8 mouse cellular contexts compared by ENCODE assay signal in the genomic region with DNA sequence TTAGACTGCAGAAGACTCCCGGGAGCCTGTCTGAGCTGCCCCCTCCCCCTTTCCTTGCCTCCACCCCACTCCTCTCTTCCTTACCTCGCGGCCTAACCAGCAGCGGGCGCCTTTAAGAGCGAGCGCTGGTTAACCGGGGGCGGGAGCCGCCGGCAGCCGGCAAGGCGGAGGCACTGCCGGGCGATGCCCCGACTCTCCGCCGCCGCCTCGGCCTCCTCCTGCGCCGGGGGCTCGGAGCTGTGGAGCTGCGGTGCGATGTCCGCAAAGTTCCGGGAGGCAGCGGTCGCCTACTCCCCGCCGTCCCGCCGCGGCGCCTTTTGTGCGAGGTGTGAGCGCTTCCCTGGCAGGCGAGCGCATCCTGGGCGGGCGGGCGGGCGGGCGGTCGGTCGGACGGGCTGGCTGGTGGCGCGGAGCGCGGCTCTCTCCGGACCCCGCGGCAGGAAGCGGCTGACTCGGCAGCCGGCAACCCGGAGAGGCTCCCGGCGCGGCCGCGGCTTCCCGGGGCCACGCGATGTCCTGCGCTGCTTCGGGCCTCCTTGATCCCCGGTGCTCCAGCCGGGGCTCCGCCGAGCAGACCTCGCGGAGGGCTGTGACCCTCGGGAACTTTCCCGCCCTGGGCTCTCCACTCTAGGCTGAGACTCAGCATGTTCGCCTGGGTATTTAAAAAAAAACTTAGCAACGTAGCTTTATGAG. TPM values are rescaled to one million over a fixed set of nuclear protein-coding genes. Genes with fewer than 3 reads are reported as not detected.
A peak's percentile ranks its signal among the peaks of the same experiment; 100 is the strongest.
DNase-seq lines count a peak whose midpoint lies in the region; ATAC-seq and TF ChIP-seq lines count a peak whose summit lies in the region.

A gene (plus strand): TSS at position 109 of the 693 bp plus-strand sequence.

- H3K9me3 ChIP-seq in lung, embryonic 14.5 days (ENCODE audit: low read depth, low read length), result no peaks in the 10 kb centered on the region

- peak within 1 kb of the TSS; percentile 66 for H3K4me3 ChIP-seq in lung, embryonic 14.5 days (ENCODE audit: low read depth, low read length)

- DNase-seq in MN1 (ENCODE audit: low spot score), result peak; percentile 58
- peak; percentile 67 for DNase-seq in cerebellum, adult 9-10 months
- DNase-seq in frontal cortex, adult 2 months (ENCODE audit: extremely low spot score in 1 of 2, low spot score in 1 of 2), result peak; percentile 42 to 79
- peak; percentile 69 for DNase-seq in layer of hippocampus, adult 9-11 months
- DNase-seq in lung, embryonic 14.5 days, result peak; percentile 87
- peak; percentile 71 for DNase-seq in ovary, postnatal 14 days (ENCODE audit: low spot score)
- DNase-seq in urinary bladder, adult 18-20 months (ENCODE audit: low spot score in 2 of 2), result peak; percentile 36 to 66

- peak; percentile 30; the same call in 1 of the 2 replicates for TF ChIP-seq CTCF in lung, embryonic 14.5 days (IDR thresholded peaks at IDR 0.05; ENCODE audit: low read depth)

- no peaks in the 10 kb centered on the region for H3K36me3 ChIP-seq in lung, embryonic 14.5 days (ENCODE audit: insufficient read depth)

- under 1% methylated on average over 58 of the region's 78 CpGs for WGBS in lung, embryonic 14.5 days

- H3K4me1 ChIP-seq in lung, embryonic 14.5 days (ENCODE audit: insufficient read depth), result peaks cover 4% of the 10 kb centered on the region; the same call in 1 of the 2 replicates

- peak within 1 kb of the TSS; percentile 55 for H3K4me2 ChIP-seq in lung, embryonic 14.5 days

- peak; percentile 71 to 77 for ATAC-seq in hematopoietic stem cell, adult 5-6 weeks (replicated peaks in 1 of 2; ENCODE audit: insufficient read depth in 1 of 2, low FRiP score in 2 of 2, low TSS enrichment in 1 of 2, low read depth in 1 of 2, poor library complexity in 2 of 2, severe bottlenecking in 2 of 2)
- ATAC-seq in lung, embryonic 14.5 days (ENCODE audit: insufficient read depth), result peak; percentile 97

- peak within 1 kb of the TSS; percentile 88 for H3K9ac ChIP-seq in lung, embryonic 14.5 days

- H3K27ac ChIP-seq in lung, embryonic 14.5 days (ENCODE audit: low read depth), result peak within 1 kb of the TSS; percentile 94

- H3K27me3 ChIP-seq in lung, embryonic 14.5 days (ENCODE audit: insufficient read depth, low read length), result no peaks in the 10 kb centered on the region

RNA-seq across cellular contexts. Expression of the gene that starts here (rescaled TPM):
- polyA plus RNA-seq in frontal cortex, adult 2 months (2012; rRNA removed), result 10.1 and 10.3 TPM in 2 replicates
- total RNA-seq in hematopoietic stem cell, adult 5-6 weeks (2017), result 0.25 TPM in 1 of 2 replicates, not detected in the other
- 1.2 and 2.4 TPM in 2 replicates for polyA plus RNA-seq in lung, embryonic 14.5 days (2014; fragmentation: Nextera tagmentation; extraction: Ambion mirVana)

Comparison
In these comparisons a context has a peak if more than half of its experiments do, and no peak if none do; other contexts are left out.
1. Peak in every context shown above with its lines: DNase-seq, ATAC-seq, H3K4me3 ChIP-seq and H3K27ac ChIP-seq.
2. Peak in ATAC-seq in hematopoietic stem cell, adult 5-6 weeks; RNA of the gene not detected or under 1 TPM.